ENCODE assay signal across 7 mouse cellular contexts in genomic region chr11:121348727-121349126, GRCm38 (mm10). TPM values are rescaled to one million over a fixed set of nuclear protein-coding genes. Genes with fewer than 3 reads are reported as not detected.
DNase-seq lines count a peak whose midpoint lies in the region; ATAC-seq and TF ChIP-seq lines count a peak whose summit lies in the region.
"Not testable (repeated sequence)": the region's sequence is repeated elsewhere in the genome, so short reads cannot be mapped to it uniquely, and the experiment has no call there.
"Had no signal": no experiment of that assay in that cellular context is flagged by ENCODE, and none has a peak within 500 bp of the region (broad histone marks: within the 10 kb centered on the region; RNA-seq: fewer than 3 reads in every experiment).

No protein-coding gene starts in this region.

- not testable (repeated sequence) for ATAC-seq in hindbrain, postnatal 0 days; kidney, postnatal 0 days (replicated peaks; ENCODE audit: low FRiP score, low read depth); lung, postnatal 0 days

- DNase-seq in CH12.LX (ENCODE audit: extremely low read depth); hindbrain, postnatal 0 days (ENCODE audit: low spot score); kidney, postnatal 0 days (ENCODE audit: low spot score); liver, adult 2 months (ENCODE audit: extremely low read depth, low read depth, low spot score); lung, postnatal 0 days (ENCODE audit: low spot score): not testable (repeated sequence)

- H3K4me2 ChIP-seq in CH12.LX (ENCODE audit: insufficient read depth, low read depth, poor library complexity, severe bottlenecking); hindbrain, postnatal 0 days (ENCODE audit: low read depth, low read length); kidney, postnatal 0 days (ENCODE audit: low read length); lung, postnatal 0 days (replicated peaks; ENCODE audit: low read depth, low read length): not testable (repeated sequence)

- H3K27me3 ChIP-seq in CH12.LX (replicated peaks); hindbrain, postnatal 0 days (ENCODE audit: insufficient read depth, low read length); kidney, postnatal 0 days (ENCODE audit: insufficient read depth, low read length); liver, adult 2 months (ENCODE audit: control insufficient read depth, insufficient read depth, low read length); lung, postnatal 0 days (replicated peaks; ENCODE audit: insufficient read depth, low read length): not testable (repeated sequence)

- TF ChIP-seq RAD21 in CH12.LX (IDR thresholded peaks at IDR 0.05; ENCODE audit: low read depth, low read length) = not testable (repeated sequence)

- peaks cover 36 to 73% of the 10 kb centered on the region in 2 experiments for H3K36me3 ChIP-seq in CH12.LX (replicated peaks in 1 of 2; ENCODE audit: control insufficient read depth in 1 of 2, insufficient read depth in 1 of 2, low read length in 1 of 2)
- H3K36me3 ChIP-seq in hindbrain, postnatal 0 days (ENCODE audit: insufficient read depth, low read length); kidney, postnatal 0 days (ENCODE audit: insufficient read depth, low read length); lung, postnatal 0 days (ENCODE audit: insufficient read depth, low read length): not testable (repeated sequence)
- H3K36me3 ChIP-seq in liver, adult 2 months (ENCODE audit: control insufficient read depth, insufficient read depth, low read length) = peaks cover 17% of the 10 kb centered on the region

- WGBS in hindbrain, postnatal 0 days = 83% methylated on average over 3 of the region's 3 CpGs
- 85% methylated on average over 3 of the region's 3 CpGs for WGBS in kidney, postnatal 0 days
- WGBS in liver, adult 2 months = 50% methylated on average over 3 of the region's 3 CpGs
- 89% methylated on average over 3 of the region's 3 CpGs for WGBS in lung, postnatal 0 days

- H3K79me2 ChIP-seq in CH12.LX (replicated peaks; ENCODE audit: control insufficient read depth, extremely low read depth, insufficient read depth, poor library complexity, severe bottlenecking) = peaks cover 54% of the 10 kb centered on the region
- peaks cover 56% of the 10 kb centered on the region for H3K79me2 ChIP-seq in liver, adult 2 months (ENCODE audit: control insufficient read depth, insufficient read depth, low read length)

- peak in 1 of 2 experiments; percentile 39; a peak in 2 of 4 replicates for TF ChIP-seq CTCF in CH12.LX (conservative IDR thresholded peaks at IDR 0.05 in 1 of 2, IDR thresholded peaks at IDR 0.05 in 1 of 2; ENCODE audit: low read depth in 2 of 2, low read length in 2 of 2)
- 0 out of 2 replicates have a peak, but pooled peaks have one; percentile 14 for TF ChIP-seq CTCF in bone marrow macrophage, adult 2 months (IDR thresholded peaks at IDR 0.05; ENCODE audit: low read depth, low read length)
- peak; percentile 12; the same call in 1 of the 2 replicates for TF ChIP-seq CTCF in hindbrain, postnatal 0 days (IDR thresholded peaks at IDR 0.05; ENCODE audit: low read depth)
- peak; percentile 39; the same call in 1 of the 2 replicates for TF ChIP-seq CTCF in kidney, postnatal 0 days (IDR thresholded peaks at IDR 0.05; ENCODE audit: low read depth)
- TF ChIP-seq CTCF in liver, adult 2 months (IDR thresholded peaks at IDR 0.05; ENCODE audit: low read depth, low read length) = not testable (repeated sequence)
- peak; percentile 12; the same call in 1 of the 2 replicates for TF ChIP-seq CTCF in lung, postnatal 0 days (IDR thresholded peaks at IDR 0.05)

- not testable (repeated sequence) for H3K9ac ChIP-seq in CH12.LX (ENCODE audit: insufficient read depth, low read depth); hindbrain, postnatal 0 days (replicated peaks; ENCODE audit: low read length); kidney, postnatal 0 days (ENCODE audit: low read depth, low read length); liver, adult 2 months (ENCODE audit: low read depth, low read length); lung, postnatal 0 days (replicated peaks; ENCODE audit: low read depth)

- dilution Hi-C loops in CH12.LX (cut with MboI; ENCODE audit: extremely low pct_ligation_motif_present, extremely low pct_unique_long_range_greater_than_20kb, low sequenced_read_pairs) = not testable (repeated sequence)

- in situ Hi-C loops in CH12.LX (cut with MboI; ENCODE audit: low pct_ligation_motif_present, low pct_unique_long_range_greater_than_20kb, low sequenced_read_pairs) = not testable (repeated sequence)

- not testable (repeated sequence) for H3K27ac ChIP-seq in CH12.LX (ENCODE audit: insufficient read depth, low read depth); bone marrow macrophage, adult 2 months (ENCODE audit: insufficient read depth, low read depth, low read length); hindbrain, postnatal 0 days; kidney, postnatal 0 days; lung, postnatal 0 days (ENCODE audit: low read length)
- peak overlapping the region; percentile 71 for H3K27ac ChIP-seq in liver, adult 2 months (replicated peaks; ENCODE audit: insufficient read depth, low read depth, low read length)

- not testable (repeated sequence) for TF ChIP-seq EP300 in CH12.LX (IDR thresholded peaks at IDR 0.05; ENCODE audit: low read length); lung, postnatal 0 days (IDR thresholded peaks at IDR 0.05)

- H3K9me3 ChIP-seq in CH12.LX (replicated peaks; ENCODE audit: low read length); hindbrain, postnatal 0 days (ENCODE audit: low read length); kidney, postnatal 0 days (replicated peaks; ENCODE audit: low read length); lung, postnatal 0 days (ENCODE audit: low read length): not testable (repeated sequence)

- H3K4me1 ChIP-seq in CH12.LX (ENCODE audit: control insufficient read depth in 1 of 2, insufficient read depth in 2 of 2) = peaks cover 6 to 30% of the 10 kb centered on the region in 2 experiments
- H3K4me1 ChIP-seq in bone marrow macrophage, adult 2 months (ENCODE audit: control insufficient read depth, insufficient read depth, low read length); hindbrain, postnatal 0 days (ENCODE audit: insufficient read depth, low read length); lung, postnatal 0 days (ENCODE audit: insufficient read depth, low read depth, low read length): not testable (repeated sequence)
- H3K4me1 ChIP-seq in kidney, postnatal 0 days (replicated peaks; ENCODE audit: insufficient read depth, low read length) = peaks cover 12% of the 10 kb centered on the region
- peaks cover 35% of the 10 kb centered on the region for H3K4me1 ChIP-seq in liver, adult 2 months (ENCODE audit: control insufficient read depth, insufficient read depth, low read length)

- H3K4me3 ChIP-seq in CH12.LX (replicated peaks in 1 of 3; ENCODE audit: low read depth in 2 of 3, low read length in 2 of 3, poor library complexity in 1 of 3); bone marrow macrophage, adult 2 months (ENCODE audit: insufficient read depth, low read length); hindbrain, postnatal 0 days (ENCODE audit: low read length); kidney, postnatal 0 days (replicated peaks; ENCODE audit: low read depth, low read length); liver, adult 2 months (ENCODE audit: insufficient read depth, low read depth, low read length); lung, postnatal 0 days (ENCODE audit: low read depth, low read length): not testable (repeated sequence)

- TF ChIP-seq POLR2A in CH12.LX (IDR thresholded peaks at IDR 0.05; ENCODE audit: low read depth, low read length); bone marrow macrophage, adult 2 months (IDR thresholded peaks at IDR 0.05; ENCODE audit: borderline replicate concordance, low read depth, low read length); liver, adult 2 months (IDR thresholded peaks at IDR 0.05; ENCODE audit: extremely low read depth, insufficient read depth, low read length): not testable (repeated sequence)

TF ChIP-seq in CH12.LX, 34 proteins besides CTCF, POLR2A, EP300 and RAD21:
- peak; percentile 67 for TF ChIP-seq ZNF384 (IDR thresholded peaks at IDR 0.05; ENCODE audit: low read depth, low read length)

RNA-seq across cellular contexts. Expression of gene Wdr45b, which starts 5.5 kb away (rescaled TPM):
- total RNA-seq in CH12.LX (2012; rRNA removed) (27.0 and 32.1 TPM in 2 replicates), CH12.LX (2014; rRNA removed) (49.9 and 53.0 TPM in 2 replicates)
- 43.3 and 47.5 TPM in 2 replicates for polyA plus RNA-seq in CH12.LX (2012; ENCODE audit: insufficient read length, low read depth)
- polyA plus RNA-seq in bone marrow macrophage, adult 2 months (2012; ENCODE audit: insufficient read depth, insufficient read length, missing spikeins) = 50.5 and 52.2 TPM in 2 replicates
- total RNA-seq in hindbrain, postnatal 0 days (2014; rRNA removed) = 77.9 and 78.0 TPM in 2 replicates
- 84.9 and 88.7 TPM in 2 replicates for polyA plus RNA-seq in hindbrain, postnatal 0 days (2015; fragmentation: Nextera tagmentation; extraction: Ambion mirVana)
- 76.2 and 83.7 TPM in 2 replicates for polyA plus RNA-seq in kidney, postnatal 0 days (2015; fragmentation: Nextera tagmentation; extraction: Ambion mirVana)
- total RNA-seq in liver, adult 2 months (2014; rRNA removed) = 27.6 and 30.0 TPM in 2 replicates
- polyA plus RNA-seq in liver, adult 2 months (2012; rRNA removed) = 34.8 and 45.1 TPM in 2 replicates
- 62.2 and 63.0 TPM in 2 replicates for polyA plus RNA-seq in lung, postnatal 0 days (2015; fragmentation: Nextera tagmentation; extraction: Ambion mirVana)

RNA-seq across cellular contexts. Expression of gene Rab40b, which starts 39.3 kb away (rescaled TPM):
- total RNA-seq in CH12.LX (2012; rRNA removed) (not detected in 2 replicates), CH12.LX (2014; rRNA removed) (not detected in 2 replicates)
- polyA plus RNA-seq in CH12.LX (2012; ENCODE audit: insufficient read length, low read depth) = not detected in 2 replicates
- not detected in 2 replicates for polyA plus RNA-seq in bone marrow macrophage, adult 2 months (2012; ENCODE audit: insufficient read depth, insufficient read length, missing spikeins)
- total RNA-seq in hindbrain, postnatal 0 days (2014; rRNA removed) = 7.6 and 11.4 TPM in 2 replicates
- 8.9 and 9.9 TPM in 2 replicates for polyA plus RNA-seq in hindbrain, postnatal 0 days (2015; fragmentation: Nextera tagmentation; extraction: Ambion mirVana)
- polyA plus RNA-seq in kidney, postnatal 0 days (2015; fragmentation: Nextera tagmentation; extraction: Ambion mirVana) = 4.9 and 5.7 TPM in 2 replicates
- total RNA-seq in liver, adult 2 months (2014; rRNA removed) = 0.67 and 0.74 TPM in 2 replicates
- 0.57 and 0.87 TPM in 2 replicates for polyA plus RNA-seq in liver, adult 2 months (2012; rRNA removed)
- 4.0 and 5.6 TPM in 2 replicates for polyA plus RNA-seq in lung, postnatal 0 days (2015; fragmentation: Nextera tagmentation; extraction: Ambion mirVana)
- polyA plus RNA-seq: activated CD4-positive, CD25-positive, alpha-beta regulatory T cell, adult 4 months had no signal
